Mouse (Mus musculus): ENCODE measurements around the gene Eef1e1.

- no peak for TF ChIP-seq POLR2A (IDR thresholded peaks at IDR 0.05; ENCODE audit: low read depth, low read length)
- TF ChIP-seq CTCF (IDR thresholded peaks at IDR 0.05; ENCODE audit: extremely low read depth, insufficient read depth, insufficient read length, insufficient replicate concordance), result no peak
Observed at GRCm38 (mm10) chr13:38634256-38634799, 24.5 kb downstream of the Eef1e1 start.

All from spleen, adult 2 months (tissue).